Mouse (Mus musculus) midbrain, embryonic 11.5 days (tissue): ENCODE data around the gene Tnmd. TPM values are rescaled to one million over a fixed set of nuclear protein-coding genes. Genes with fewer than 3 reads are reported as not detected.
A peak's percentile ranks its signal among the peaks of the same experiment; 100 is the strongest.

ENCODE experiments used
- ATAC-seq: fragments of 200-750 bp; cut with Nextera tagmentation; 2 replicates; pipeline ENCODE4 v1.8.0; 2017; ENCODE audit warnings: moderate TSS enrichment, moderate library complexity; ENCODE audit not compliant: low FRiP score
- DNase-seq: peaks from one replicate; pipeline ENCODE4 v3.0.0; 2015; ENCODE audit warnings: low spot score; ENCODE audit errors: missing footprints
- H3K27ac ChIP-seq: fragments of 300-500 bp; sonication (generic); 2 replicates; pipeline ENCODE4 v1.5.1; 2014; ENCODE audit warnings: low read depth, low read length
- H3K27me3 ChIP-seq: fragments of 300-500 bp; sonication (generic); 2 replicates; pipeline ENCODE4 v1.6.1; 2014; ENCODE audit warnings: mild to moderate bottlenecking, low read length, moderate library complexity, mixed read lengths; ENCODE audit not compliant: control insufficient read depth, insufficient read depth
- H3K36me3 ChIP-seq: fragments of 300-500 bp; sonication (generic); 2 replicates; pipeline ENCODE4 v1.6.1; 2014; ENCODE audit warnings: mild to moderate bottlenecking, low read length, moderate library complexity, mixed read lengths; ENCODE audit not compliant: control insufficient read depth, insufficient read depth
- H3K4me1 ChIP-seq: fragments of 300-500 bp; sonication (generic); 2 replicates; pipeline ENCODE4 v1.6.1; 2014; ENCODE audit warnings: low read length; ENCODE audit not compliant: control insufficient read depth, insufficient read depth
- H3K4me2 ChIP-seq: fragments of 300-500 bp; sonication (generic); 2 replicates; pipeline ENCODE4 v1.6.1; 2014; ENCODE audit warnings: mild to moderate bottlenecking, moderate library complexity
- H3K4me3 ChIP-seq: fragments of 300-500 bp; sonication (generic); 2 replicates; pipeline ENCODE4 v1.5.1; 2014; ENCODE audit warnings: low read depth, low read length
- H3K9ac ChIP-seq: fragments of 300-500 bp; sonication (generic); 2 replicates; pipeline ENCODE4 v1.6.1; 2014; ENCODE audit warnings: low read length
- H3K9me3 ChIP-seq: fragments of 300-500 bp; sonication (generic); 2 replicates; pipeline ENCODE4 v1.6.1; 2016; ENCODE audit warnings: low read length; ENCODE audit not compliant: control insufficient read depth
- WGBS: fragments of 180-500 bp; shearing (Covaris S2); extraction: QIAGEN DNeasy Blood & Tissue Kit; methylation state at CpG from one replicate; pipeline ENCODE4 v1.1.7; 2014; 5-methylcytosine and 5-hydroxymethylcytosine counted together
- polyA plus RNA-seq: library from polyadenylated mRNA; unstranded; fragments of >200 nt; fragmentation: Nextera tagmentation; extraction: Ambion mirVana; gene quantifications from 2 replicates; pipeline ENCODE4 v1.2.1, GENCODE M21; 2014

Gene Tnmd
- 3.1 and 3.9 TPM in 2 replicates for polyA plus RNA-seq

DNA sequence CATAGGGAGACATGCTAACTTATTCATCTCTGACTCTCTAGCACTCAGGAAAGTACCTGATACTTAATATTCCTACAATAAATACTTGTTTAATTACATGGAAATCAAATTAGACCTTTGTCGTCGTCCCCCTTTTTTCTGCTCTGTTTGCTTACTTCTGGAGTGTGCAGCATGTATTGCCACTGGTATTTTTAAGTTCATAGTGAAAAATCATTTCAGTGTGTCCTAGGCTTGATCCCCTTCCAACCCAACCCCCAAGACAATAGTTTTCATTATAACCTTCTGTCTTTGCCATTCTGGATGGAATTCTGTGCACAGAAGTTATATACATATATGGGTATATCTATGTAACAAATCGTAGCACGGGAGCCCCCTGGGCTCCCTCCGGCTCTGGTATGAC, at the start of gene Tnmd:
TSS of gene Tnmd (plus strand) at position 301 of the 400 bp plus-strand sequence.
- Histone ChIP-seq H3K9me3 (no peaks in the 10 kb centered on the region), H3K36me3 (no peaks in the 10 kb centered on the region), H3K4me1 (no peaks in the 10 kb centered on the region), H3K27me3 (no peaks in the 10 kb centered on the region), H3K27ac (no peak within 1 kb of the TSS), H3K4me3 (no peak within 1 kb of the TSS), H3K4me2 (no peak within 1 kb of the TSS), H3K9ac (no peak within 1 kb of the TSS)
- ATAC-seq (no peak), DNase-seq (no peak)
- 85% methylated on average over 5 of the region's 5 CpGs for WGBS

GRCm38 (mm10) chrX:133853637-133854036, 2.9 kb downstream of the Tnmd start:
- no peak overlapping the region for H3K4me3 ChIP-seq
- no peaks in the 10 kb centered on the region for H3K36me3 ChIP-seq
- 89% methylated on average over 4 of the region's 4 CpGs for WGBS
- no peak for DNase-seq
- H3K9me3 ChIP-seq = no peaks in the 10 kb centered on the region
- H3K9ac ChIP-seq = no peak overlapping the region
- H3K4me2 ChIP-seq = no peak overlapping the region
- ATAC-seq = no peak
- no peaks in the 10 kb centered on the region for H3K4me1 ChIP-seq
- no peak overlapping the region for H3K27ac ChIP-seq
- no peaks in the 10 kb centered on the region for H3K27me3 ChIP-seq

DNA sequence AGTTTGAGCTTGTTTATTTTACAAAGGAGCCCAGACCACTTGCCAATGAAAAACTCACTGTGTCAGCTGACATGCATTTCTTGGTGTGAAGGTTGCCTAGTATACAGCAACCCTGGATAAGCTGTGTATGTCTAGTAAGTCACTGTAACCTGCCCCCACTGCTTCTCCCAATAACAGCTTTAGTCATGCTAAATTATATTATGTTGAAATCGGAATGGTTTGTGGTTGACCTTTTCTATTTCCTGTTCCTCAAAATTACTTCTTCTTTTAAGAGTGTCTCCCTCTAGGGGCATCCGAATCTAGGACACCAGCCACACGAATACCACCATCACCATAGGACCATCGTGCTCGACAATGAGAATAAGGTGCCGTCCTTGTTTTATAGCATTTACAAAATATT, 19.0 kb downstream of the Tnmd start:
- Histone ChIP-seq H3K4me1 (no peaks in the 10 kb centered on the region), H3K9me3 (no peaks in the 10 kb centered on the region), H3K4me2 (no peak overlapping the region), H3K27ac (no peak overlapping the region), H3K4me3 (no peak overlapping the region), H3K27me3 (no peaks in the 10 kb centered on the region), H3K36me3 (no peaks in the 10 kb centered on the region), H3K9ac (no peak overlapping the region)
- no peak for ATAC-seq
- WGBS = 93% methylated on average over 6 of the region's 6 CpGs
- DNase-seq = no peak

GRCm38 (mm10) chrX:133887308-133887707, 36.5 kb downstream of the Tnmd start:
- Histone ChIP-seq H3K27me3 (no peaks in the 10 kb centered on the region), H3K27ac (no peak overlapping the region), H3K4me1 (no peaks in the 10 kb centered on the region), H3K9me3 (no peaks in the 10 kb centered on the region), H3K4me2 (no peak overlapping the region), H3K36me3 (no peaks in the 10 kb centered on the region), H3K4me3 (no peak overlapping the region), H3K9ac (no peak overlapping the region)
- ATAC-seq (no peak), DNase-seq (no peak)
- WGBS = 97% methylated on average over 3 of the region's 3 CpGs

- WGBS = 91% methylated on average over 5 of the region's 5 CpGs
- Histone ChIP-seq H3K36me3 (no peaks in the 10 kb centered on the region), H3K4me2 (no peak overlapping the region), H3K9ac (no peak overlapping the region), H3K27me3 (no peaks in the 10 kb centered on the region), H3K9me3 (no peaks in the 10 kb centered on the region), H3K27ac (no peak overlapping the region), H3K4me3 (no peak overlapping the region), H3K4me1 (no peaks in the 10 kb centered on the region)
- DNase-seq (peak; percentile 61), ATAC-seq (no peak)
Observed at GRCm38 (mm10) chrX:133888111-133888510, 37.3 kb downstream of the Tnmd start.

DNA sequence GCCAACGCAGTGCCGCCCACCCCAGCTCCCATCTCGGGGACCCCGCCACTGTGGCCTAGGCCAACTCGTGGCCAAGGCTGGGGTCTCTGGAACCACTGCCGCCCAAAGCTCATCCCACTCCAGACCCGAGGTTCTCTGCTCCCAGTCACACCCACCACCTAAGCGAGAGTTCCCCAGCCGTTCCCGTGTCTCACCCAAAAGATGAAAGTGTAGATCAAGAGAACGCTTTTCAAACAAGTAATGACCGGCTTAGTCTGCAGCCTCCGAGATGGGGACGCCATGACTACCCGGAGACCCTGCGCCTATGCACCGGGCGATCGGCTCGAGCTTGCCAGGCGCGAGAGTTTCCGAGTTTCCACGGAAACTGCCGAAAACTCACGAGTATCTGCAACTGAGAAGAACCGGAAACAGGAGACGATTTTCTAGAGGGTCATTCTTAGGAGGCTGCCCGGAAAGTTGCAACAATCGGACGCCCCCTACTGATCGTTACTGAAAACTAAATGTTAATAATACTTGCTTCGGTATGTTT, 47.3 kb downstream of the Tnmd start, which contains the start of gene Tspan6:
TSS of gene Tspan6 (minus strand) at position 416 of the 529 bp plus-strand sequence.
- peak within 1 kb of the TSS; percentile 76 for H3K9ac ChIP-seq
- no peaks in the 10 kb centered on the region for H3K4me1 ChIP-seq
- WGBS = 19% methylated on average over 33 of the region's 33 CpGs
- no peaks in the 10 kb centered on the region for H3K9me3 ChIP-seq
- no peak within 1 kb of the TSS for H3K27ac ChIP-seq
- peak within 1 kb of the TSS; percentile 45 for H3K4me3 ChIP-seq
- DNase-seq (peak; percentile 98), ATAC-seq (peak; percentile 97)
- no peaks in the 10 kb centered on the region; the same call in 1 of the 2 replicates for H3K36me3 ChIP-seq
- H3K27me3 ChIP-seq = no peaks in the 10 kb centered on the region
- peak within 1 kb of the TSS; percentile 42 for H3K4me2 ChIP-seq

GRCm38 (mm10) chrX:133908261-133908660, 57.5 kb downstream of the Tnmd start, which contains the start of gene Srpx2:
Gene Srpx2 (plus strand): TSS chrX:133908426.
- H3K4me1 ChIP-seq = peaks cover 5% of the 10 kb centered on the region; the same call in 1 of the 2 replicates
- no peaks in the 10 kb centered on the region for H3K36me3 ChIP-seq
- no peak within 1 kb of the TSS for H3K4me2 ChIP-seq
- ATAC-seq (no peak), DNase-seq (no peak)
- no peak within 1 kb of the TSS for H3K27ac ChIP-seq
- H3K4me3 ChIP-seq = no peak within 1 kb of the TSS
- no peak within 1 kb of the TSS for H3K9ac ChIP-seq
- no peaks in the 10 kb centered on the region for H3K9me3 ChIP-seq
- WGBS = 38% methylated on average over 3 of the region's 3 CpGs
- 0 out of 2 replicates have a peak, but pooled peaks cover 2% of the 10 kb centered on the region for H3K27me3 ChIP-seq

- DNase-seq (no peak), ATAC-seq (no peak)
- 0 out of 2 replicates have a peak, but pooled peaks cover 2% of the 10 kb centered on the region for H3K27me3 ChIP-seq
- no peak overlapping the region for H3K4me2 ChIP-seq
- WGBS = 28% methylated on average over 10 of the region's 10 CpGs
- no peaks in the 10 kb centered on the region for H3K9me3 ChIP-seq
- no peak overlapping the region for H3K4me3 ChIP-seq
- H3K9ac ChIP-seq = no peak overlapping the region
- peaks cover 5% of the 10 kb centered on the region; the same call in 1 of the 2 replicates for H3K4me1 ChIP-seq
- H3K27ac ChIP-seq = no peak overlapping the region
- no peaks in the 10 kb centered on the region for H3K36me3 ChIP-seq
Observed at GRCm38 (mm10) chrX:133911397-133912103, 60.8 kb downstream of the Tnmd start.

GRCm38 (mm10) chrX:133913006-133913405, 62.2 kb downstream of the Tnmd start:
- Histone ChIP-seq H3K9ac (no peak overlapping the region), H3K4me2 (no peak overlapping the region), H3K27me3 (0 out of 2 replicates have a peak, but pooled peaks cover 2% of the 10 kb centered on the region), H3K4me1 (peaks cover 5% of the 10 kb centered on the region; the same call in 1 of the 2 replicates), H3K36me3 (no peaks in the 10 kb centered on the region), H3K9me3 (no peaks in the 10 kb centered on the region), H3K27ac (no peak overlapping the region), H3K4me3 (no peak overlapping the region)
- WGBS = 83% methylated on average over 3 of the region's 3 CpGs
- DNase-seq (no peak), ATAC-seq (no peak)
